Mouse (Mus musculus) hindbrain, embryonic 13.5 days (tissue): Measurements from ENCODE around the gene Trim40. TPM values are rescaled to one million over a fixed set of nuclear protein-coding genes. Genes with fewer than 3 reads are reported as not detected.
A peak's percentile ranks its signal among the peaks of the same experiment; 100 is the strongest.

Experiments used
- ATAC-seq: fragments of 200-750 bp; cut with Nextera tagmentation; 2 replicates; pipeline ENCODE4 v1.8.0; 2017; ENCODE audit warnings: moderate TSS enrichment; ENCODE audit not compliant: low FRiP score
- H3K27ac ChIP-seq: fragments of 300-500 bp; sonication (generic); 2 replicates; pipeline ENCODE4 v1.5.1; 2015; ENCODE audit warnings: inconsistent platforms, mild to moderate bottlenecking, moderate library complexity
- H3K27me3 ChIP-seq: fragments of 300-500 bp; sonication (generic); 2 replicates; pipeline ENCODE4 v1.6.1; 2015; ENCODE audit warnings: mild to moderate bottlenecking, inconsistent platforms
- H3K36me3 ChIP-seq: fragments of 300-500 bp; sonication (generic); 2 replicates; pipeline ENCODE4 v1.6.1; 2015; ENCODE audit warnings: mild to moderate bottlenecking, inconsistent platforms
- H3K4me1 ChIP-seq: fragments of 300-500 bp; sonication (generic); replicated peaks from 2 replicates; pipeline ENCODE4 v1.6.1; 2015; ENCODE audit warnings: inconsistent platforms
- H3K4me2 ChIP-seq: fragments of 300-500 bp; sonication (generic); 2 replicates; pipeline ENCODE4 v1.6.1; 2015; ENCODE audit warnings: inconsistent platforms, mild to moderate bottlenecking, moderate library complexity
- H3K4me3 ChIP-seq: fragments of 300-500 bp; sonication (generic); 2 replicates; pipeline ENCODE4 v1.5.1; 2015; ENCODE audit warnings: mild to moderate bottlenecking, inconsistent platforms
- H3K9ac ChIP-seq: fragments of 300-500 bp; sonication (generic); 2 replicates; pipeline ENCODE4 v1.6.1; 2015; ENCODE audit warnings: mild to moderate bottlenecking, inconsistent platforms
- H3K9me3 ChIP-seq: fragments of 300-500 bp; sonication (generic); 2 replicates; pipeline ENCODE4 v1.6.1; 2016; ENCODE audit warnings: inconsistent platforms
- WGBS: fragments of 180-500 bp; shearing (Covaris S2); methylation state at CpG from one replicate; pipeline ENCODE4 v1.1.7; 2015; 5-methylcytosine and 5-hydroxymethylcytosine counted together
- polyA plus RNA-seq: library from polyadenylated mRNA; unstranded; fragments of >200 nt; fragmentation: Nextera tagmentation; extraction: Ambion mirVana; gene quantifications from 2 replicates; pipeline ENCODE4 v1.2.1, GENCODE M21; 2015

Gene Trim40
- polyA plus RNA-seq, 1 experiment from 2014 or later, result not detected

DNA sequence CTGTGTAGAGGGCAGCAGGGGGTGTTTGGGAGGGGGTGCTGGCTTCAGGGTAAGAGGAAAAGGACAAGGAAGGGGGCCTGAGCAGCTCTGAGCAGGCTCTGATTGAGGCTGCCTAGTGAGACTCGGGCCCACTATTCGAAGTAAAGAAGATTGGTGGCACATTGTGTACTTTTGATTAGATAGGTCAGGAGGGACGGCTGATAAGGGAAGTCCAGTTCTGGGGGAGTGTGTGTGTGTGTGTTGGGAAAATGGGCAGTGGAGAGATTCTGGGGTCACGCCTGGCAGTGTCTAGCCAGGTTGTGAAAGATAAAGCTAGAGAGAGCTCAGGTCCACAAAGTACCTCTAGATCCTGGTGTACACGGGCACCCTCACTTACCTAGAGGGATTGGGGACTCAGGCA, 38.3 kb downstream of the Trim40 start:
- Histone ChIP-seq H3K9me3 (no peaks in the 10 kb centered on the region), H3K4me2 (no peak overlapping the region), H3K27ac (no peak overlapping the region), H3K4me1 (no peaks in the 10 kb centered on the region; the same call in 1 of the 2 replicates), H3K9ac (no peak overlapping the region), H3K27me3 (no peaks in the 10 kb centered on the region), H3K4me3 (no peak overlapping the region), H3K36me3 (peaks cover 69% of the 10 kb centered on the region)
- 91% methylated on average over 5 of the region's 5 CpGs for WGBS
- ATAC-seq, result no peak

GRCm38 (mm10) chr17:36851200-36851599, 38.7 kb downstream of the Trim40 start:
- Histone ChIP-seq H3K9ac (no peak overlapping the region), H3K27ac (no peak overlapping the region), H3K4me3 (no peak overlapping the region), H3K36me3 (peaks cover 69% of the 10 kb centered on the region), H3K4me2 (no peak overlapping the region), H3K4me1 (no peaks in the 10 kb centered on the region; the same call in 1 of the 2 replicates), H3K9me3 (no peaks in the 10 kb centered on the region), H3K27me3 (no peaks in the 10 kb centered on the region)
- no peak for ATAC-seq
- 92% methylated on average over 5 of the region's 5 CpGs for WGBS

DNA sequence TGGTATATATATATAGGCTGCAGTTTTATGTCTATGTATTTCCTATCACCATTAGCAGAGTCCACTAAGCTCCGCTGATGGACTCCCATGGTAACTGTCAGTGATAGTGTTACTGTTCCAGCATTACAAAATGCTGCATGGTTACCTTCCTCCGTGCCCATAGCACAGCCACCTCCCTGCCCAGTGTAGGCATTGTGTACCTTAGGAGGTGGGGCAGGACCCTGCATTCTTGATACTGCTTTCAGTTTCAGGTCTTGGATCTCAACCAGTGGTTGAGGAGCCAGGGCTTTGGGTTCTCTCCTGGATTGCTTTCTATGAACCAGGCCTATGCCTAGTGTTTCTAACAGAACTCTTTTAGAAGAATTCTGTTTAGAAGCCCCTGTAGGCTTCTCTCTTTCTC, 39.9 kb downstream of the Trim40 start:
- peaks cover 58% of the 10 kb centered on the region for H3K36me3 ChIP-seq
- H3K4me2 ChIP-seq, result no peak overlapping the region
- H3K9me3 ChIP-seq, result no peaks in the 10 kb centered on the region
- no peak for ATAC-seq
- no peak overlapping the region for H3K4me3 ChIP-seq
- H3K27ac ChIP-seq, result no peak overlapping the region
- no peak overlapping the region for H3K9ac ChIP-seq
- H3K27me3 ChIP-seq, result no peaks in the 10 kb centered on the region
- no peaks in the 10 kb centered on the region; the same call in 1 of the 2 replicates for H3K4me1 ChIP-seq
- 96% methylated on average over 2 of the region's 2 CpGs for WGBS

DNA sequence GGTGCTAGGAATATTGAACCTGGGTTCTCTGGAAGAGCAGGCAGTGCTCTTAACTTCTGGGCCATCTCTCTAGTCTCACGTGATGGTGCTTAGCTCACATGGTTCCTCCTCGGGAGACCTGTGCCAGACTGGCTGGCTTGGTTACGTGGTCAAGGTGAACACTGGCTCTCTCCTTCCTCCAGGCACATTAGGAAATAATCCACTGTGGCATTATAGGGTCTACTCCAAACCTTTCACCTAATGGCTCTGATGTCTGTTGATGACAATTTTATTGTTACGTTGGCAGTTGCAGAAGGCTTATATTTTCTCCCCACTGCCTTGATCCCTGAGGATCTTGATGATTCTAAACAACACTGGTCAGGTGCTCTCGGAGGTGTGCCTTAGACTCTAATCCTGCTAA, 41.0 kb downstream of the Trim40 start:
- 82% methylated on average over 5 of the region's 5 CpGs for WGBS
- H3K4me2 ChIP-seq, result no peak overlapping the region

GRCm38 (mm10) chr17:36844725-36845124, 45.2 kb downstream of the Trim40 start:
- no peak overlapping the region for H3K9ac ChIP-seq
- WGBS, result 67% methylated on average over 1 of the region's 1 CpGs
- no peak overlapping the region for H3K4me3 ChIP-seq
- no peak overlapping the region for H3K4me2 ChIP-seq
- ATAC-seq, result no peak
- no peaks in the 10 kb centered on the region; the same call in 1 of the 2 replicates for H3K4me1 ChIP-seq
- peaks cover 9% of the 10 kb centered on the region for H3K36me3 ChIP-seq
- no peaks in the 10 kb centered on the region for H3K9me3 ChIP-seq
- H3K27me3 ChIP-seq, result no peaks in the 10 kb centered on the region
- H3K27ac ChIP-seq, result no peak overlapping the region

More for the DNA sequence above, 41.0 kb downstream of the Trim40 start:
- H3K4me3 ChIP-seq, result no peak overlapping the region
- no peaks in the 10 kb centered on the region for H3K27me3 ChIP-seq
- no peak overlapping the region for H3K9ac ChIP-seq
- no peaks in the 10 kb centered on the region; the same call in 1 of the 2 replicates for H3K4me1 ChIP-seq
- no peak overlapping the region for H3K27ac ChIP-seq
- peaks cover 47% of the 10 kb centered on the region for H3K36me3 ChIP-seq
- no peak for ATAC-seq
- H3K9me3 ChIP-seq, result no peaks in the 10 kb centered on the region

GRCm38 (mm10) chr17:36844286-36844719, 45.6 kb downstream of the Trim40 start:
- Histone ChIP-seq H3K4me3 (no peak overlapping the region), H3K9ac (no peak overlapping the region), H3K36me3 (peaks cover 9% of the 10 kb centered on the region), H3K4me2 (no peak overlapping the region), H3K27me3 (no peaks in the 10 kb centered on the region), H3K27ac (no peak overlapping the region), H3K4me1 (no peaks in the 10 kb centered on the region; the same call in 1 of the 2 replicates), H3K9me3 (no peaks in the 10 kb centered on the region)
- ATAC-seq, result no peak

DNA sequence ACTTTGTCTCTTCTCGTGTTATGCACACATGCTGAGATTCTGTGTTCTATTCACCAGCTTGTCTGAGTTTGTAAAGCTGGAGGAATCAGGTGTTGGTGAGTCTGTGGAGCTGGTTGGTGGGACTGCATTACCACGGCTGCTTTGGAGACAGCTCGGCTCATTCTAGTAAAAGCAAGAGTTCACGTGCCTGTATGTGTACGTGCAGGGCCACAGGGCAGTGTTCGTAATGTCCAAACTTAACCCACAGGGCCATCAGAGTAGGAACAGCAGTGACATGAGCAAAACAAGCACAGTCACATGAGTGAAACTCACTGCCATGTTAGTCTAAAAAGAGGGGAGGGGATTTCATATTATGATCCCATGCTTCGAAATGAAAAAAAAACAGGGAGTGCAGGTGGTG, 46.2 kb downstream of the Trim40 start:
- H3K4me2 ChIP-seq, result no peak overlapping the region
- no peaks in the 10 kb centered on the region for H3K9me3 ChIP-seq
- H3K27ac ChIP-seq, result no peak overlapping the region
- no peak overlapping the region for H3K4me3 ChIP-seq
- no peak overlapping the region for H3K9ac ChIP-seq
- ATAC-seq, result no peak
- H3K27me3 ChIP-seq, result no peaks in the 10 kb centered on the region
- H3K36me3 ChIP-seq, result peaks cover 9% of the 10 kb centered on the region
- H3K4me1 ChIP-seq, result peaks cover 5% of the 10 kb centered on the region
- WGBS, result 80% methylated on average over 7 of the region's 7 CpGs

- no peak overlapping the region for H3K4me2 ChIP-seq
- no peaks in the 10 kb centered on the region for H3K36me3 ChIP-seq
- no peaks in the 10 kb centered on the region for H3K9me3 ChIP-seq
- ATAC-seq, result no peak
- no peaks in the 10 kb centered on the region for H3K27me3 ChIP-seq
- no peak overlapping the region for H3K4me3 ChIP-seq
- peaks cover 23% of the 10 kb centered on the region for H3K4me1 ChIP-seq
- H3K9ac ChIP-seq, result no peak overlapping the region
- no peak overlapping the region for H3K27ac ChIP-seq
Observed at GRCm38 (mm10) chr17:36840961-36841445, 48.9 kb downstream of the Trim40 start.

GRCm38 (mm10) chr17:36839931-36840330, 50.0 kb downstream of the Trim40 start:
- H3K9me3 ChIP-seq, result no peaks in the 10 kb centered on the region
- H3K4me2 ChIP-seq, result no peak overlapping the region
- H3K4me3 ChIP-seq, result no peak overlapping the region
- no peak for ATAC-seq
- 87% methylated on average over 3 of the region's 3 CpGs for WGBS
- no peaks in the 10 kb centered on the region for H3K36me3 ChIP-seq
- no peaks in the 10 kb centered on the region for H3K27me3 ChIP-seq
- H3K9ac ChIP-seq, result no peak overlapping the region
- no peak overlapping the region for H3K27ac ChIP-seq
- peaks cover 25% of the 10 kb centered on the region for H3K4me1 ChIP-seq

DNA sequence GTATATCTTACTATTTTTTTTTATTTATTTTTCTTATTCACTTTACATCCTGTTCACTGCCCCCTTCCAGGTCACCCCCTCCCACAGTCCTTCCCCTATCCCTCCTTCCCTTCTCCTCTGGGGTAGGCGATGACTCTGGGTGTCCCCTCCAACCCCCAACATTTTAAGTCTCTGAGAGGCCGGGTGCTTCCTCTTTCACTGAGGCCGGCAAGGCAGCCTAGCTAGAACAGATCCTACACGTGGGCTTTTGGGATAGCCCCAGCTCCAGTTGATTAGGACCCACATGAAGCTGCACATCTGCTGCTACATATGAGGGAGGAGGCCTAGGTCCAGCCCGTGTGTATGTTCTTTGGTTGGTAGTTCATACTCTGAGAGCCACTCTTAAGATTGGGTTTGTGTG, 50.9 kb downstream of the Trim40 start:
- H3K4me2 ChIP-seq, result no peak overlapping the region
- 92% methylated on average over 5 of the region's 5 CpGs for WGBS

DNA sequence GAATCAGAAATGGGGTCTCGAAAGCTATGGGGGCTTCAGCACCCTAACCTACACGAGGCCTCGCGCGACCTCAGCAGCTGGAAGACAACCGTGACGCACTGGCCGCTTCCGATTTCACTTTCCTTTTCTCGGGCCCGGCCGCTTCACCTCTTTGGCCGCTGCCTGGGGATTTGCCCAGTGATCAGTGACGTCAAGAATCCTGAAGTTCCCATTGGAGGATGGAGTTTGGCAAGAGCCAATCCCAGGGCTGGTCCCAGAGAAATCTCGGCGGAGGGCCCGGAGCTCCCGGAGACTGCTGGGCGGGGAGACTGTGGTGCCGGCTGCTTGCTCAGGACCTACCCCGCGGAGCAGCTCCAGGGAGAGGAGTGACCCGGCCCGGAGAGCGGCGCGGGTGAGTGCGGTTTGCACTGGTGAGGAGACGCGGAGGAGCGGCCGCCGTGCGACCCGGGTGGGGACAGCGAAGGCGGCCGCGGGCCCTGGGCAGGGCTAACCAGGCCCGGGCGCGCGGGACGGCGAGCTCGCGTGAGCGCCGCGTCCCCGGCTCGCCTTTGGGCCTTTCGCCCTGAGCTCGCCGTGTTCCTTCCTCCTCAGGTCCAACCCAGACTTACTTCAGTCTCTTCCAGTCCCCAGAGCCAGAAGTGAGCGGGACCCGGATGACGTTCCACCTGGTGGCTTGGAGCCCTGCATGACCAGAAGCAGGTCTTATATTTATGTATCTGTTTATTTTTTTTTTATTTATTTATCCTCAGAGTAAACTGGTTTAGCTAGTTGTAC, 52.9 kb downstream of the Trim40 start, which contains the start of gene Trim26:
TSS of gene Trim26 (plus strand) at position 261 of the 774 bp plus-strand sequence.
- ATAC-seq, result peak; percentile 99

More for the DNA sequence above, 50.9 kb downstream of the Trim40 start:
- no peak overlapping the region for H3K4me3 ChIP-seq
- peaks cover 25% of the 10 kb centered on the region for H3K4me1 ChIP-seq
- H3K27me3 ChIP-seq, result no peaks in the 10 kb centered on the region
- H3K9me3 ChIP-seq, result no peaks in the 10 kb centered on the region
- no peaks in the 10 kb centered on the region for H3K36me3 ChIP-seq
- no peak overlapping the region for H3K9ac ChIP-seq
- ATAC-seq, result no peak
- H3K27ac ChIP-seq, result no peak overlapping the region

GRCm38 (mm10) chr17:36836427-36836812, 53.5 kb downstream of the Trim40 start:
- Histone ChIP-seq H3K9me3 (no peaks in the 10 kb centered on the region), H3K27me3 (no peaks in the 10 kb centered on the region), H3K27ac (peak overlapping the region; percentile 95), H3K4me2 (peak overlapping the region; percentile 61), H3K9ac (peak overlapping the region; percentile 88), H3K36me3 (no peaks in the 10 kb centered on the region), H3K4me3 (peak overlapping the region; percentile 71), H3K4me1 (peaks cover 25% of the 10 kb centered on the region)
- peak; percentile 66 for ATAC-seq
- WGBS, result 19% methylated on average over 3 of the region's 3 CpGs

More for the DNA sequence above, 52.9 kb downstream of the Trim40 start, which contains the start of gene Trim26:
- Histone ChIP-seq H3K27me3 (no peaks in the 10 kb centered on the region), H3K27ac (peak within 1 kb of the TSS; percentile 95), H3K4me3 (peak within 1 kb of the TSS; percentile 71), H3K4me2 (peak within 1 kb of the TSS; percentile 61), H3K9ac (peak within 1 kb of the TSS; percentile 88), H3K4me1 (peaks cover 25% of the 10 kb centered on the region), H3K36me3 (no peaks in the 10 kb centered on the region), H3K9me3 (no peaks in the 10 kb centered on the region)
- WGBS, result under 1% methylated on average over 58 of the region's 58 CpGs
